Mouse (Mus musculus): ENCODE measurements around the gene Slc9a3r2.

DNA sequence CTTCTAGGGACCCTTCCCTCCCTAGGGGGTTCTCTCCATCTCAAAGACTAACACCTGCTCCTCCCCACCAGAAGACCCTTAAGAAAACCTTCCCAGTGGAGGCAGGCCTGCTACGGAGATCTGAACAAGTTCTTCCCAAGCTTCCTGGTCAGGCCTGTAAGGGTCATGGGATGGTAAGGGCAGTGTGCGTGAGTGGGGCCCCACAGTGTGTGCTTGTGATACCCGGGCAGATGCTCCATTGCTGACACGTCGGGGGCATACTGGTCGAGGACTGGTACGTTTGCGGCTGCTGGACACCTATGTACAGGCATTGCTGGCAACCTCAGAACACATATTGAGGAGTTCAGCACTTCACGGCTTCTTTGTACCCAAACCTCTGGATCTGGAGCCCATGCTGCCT lies 48.6 kb upstream of the Slc9a3r2 start:
- no peak for TF ChIP-seq POLR2A (IDR thresholded peaks at IDR 0.05; ENCODE audit: borderline replicate concordance, extremely low read depth, insufficient read depth, insufficient read length, poor library complexity, severe bottlenecking)
- no peak for TF ChIP-seq CTCF (IDR thresholded peaks at IDR 0.05; ENCODE audit: borderline replicate concordance, extremely low read depth, insufficient read depth, insufficient read length)
